ENCODE assay signal across 10 mouse cellular contexts in genomic region chr3:9403255-9404050, GRCm38 (mm10).
DNase-seq lines count a peak whose midpoint lies in the region; ATAC-seq lines count a peak whose summit lies in the region.
"Had no signal": no experiment of that assay in that cellular context is flagged by ENCODE, and none has a peak within 500 bp of the region (broad histone marks: within the 10 kb centered on the region; RNA-seq: fewer than 3 reads in every experiment).

No protein-coding gene starts in this region.

- H3K4me1 ChIP-seq in heart, embryonic 12.5 days (replicated peaks), result peaks cover 60% of the 10 kb centered on the region
- H3K4me1 ChIP-seq in embryonic facial prominence, embryonic 15.5 days, result peaks cover 43% of the 10 kb centered on the region

- no peak for DNase-seq in heart, postnatal 14 days
- DNase-seq in gastrocnemius, postnatal 4 days (ENCODE audit: low spot score in 2 of 2), result no peak
- no peak for DNase-seq in B cell, adult 2 months
- DNase-seq in thymus, postnatal 36 days, result no peak
- DNase-seq: cerebellum, adult 9-11 months had no signal

- H3K4me2 ChIP-seq in heart, embryonic 12.5 days, result peak overlapping the region; percentile 11; the same call in 1 of the 2 replicates
- 0 out of 2 replicates have a peak overlapping the region, but pooled peaks have one; percentile 8 for H3K4me2 ChIP-seq in embryonic facial prominence, embryonic 15.5 days (replicated peaks)
- H3K4me2 ChIP-seq: heart, embryonic 15.5 days had no signal

- H3K9ac ChIP-seq in heart, embryonic 12.5 days, result no peak overlapping the region
- no peak overlapping the region for H3K9ac ChIP-seq in embryonic facial prominence, embryonic 15.5 days
- H3K9ac ChIP-seq: heart, embryonic 15.5 days had no signal

- 63% methylated on average over 5 of the region's 5 CpGs for WGBS in heart, embryonic 12.5 days
- 39% methylated on average over 5 of the region's 5 CpGs for WGBS in embryonic facial prominence, embryonic 15.5 days

- no peaks in the 10 kb centered on the region for H3K36me3 ChIP-seq in heart, embryonic 12.5 days
- no peaks in the 10 kb centered on the region for H3K36me3 ChIP-seq in embryonic facial prominence, embryonic 15.5 days
- H3K36me3 ChIP-seq: heart, embryonic 15.5 days had no signal

- H3K27ac ChIP-seq in heart, embryonic 12.5 days (ENCODE audit: poor library complexity, severe bottlenecking), result 0 out of 2 replicates have a peak overlapping the region, but pooled peaks have one; percentile 7
- H3K27ac ChIP-seq in embryonic facial prominence, embryonic 15.5 days (replicated peaks), result peak overlapping the region; percentile 13; the same call in 1 of the 2 replicates
- H3K27ac ChIP-seq: heart, embryonic 15.5 days had no signal

- H3K27me3 ChIP-seq in heart, embryonic 12.5 days (replicated peaks), result no peaks in the 10 kb centered on the region
- H3K27me3 ChIP-seq in embryonic facial prominence, embryonic 15.5 days, result no peaks in the 10 kb centered on the region
- H3K27me3 ChIP-seq: heart, embryonic 15.5 days had no signal

- no peak for ATAC-seq in heart, embryonic 12.5 days (ENCODE audit: insufficient number of reproducible peaks, low FRiP score)
- peak; percentile 1 for ATAC-seq in CD4-positive, CD25-positive, alpha-beta regulatory T cell, adult 4 months
- no peak for ATAC-seq in embryonic facial prominence, embryonic 15.5 days (ENCODE audit: insufficient number of reproducible peaks, low FRiP score, low TSS enrichment, low read depth)
- peak; percentile 11 for ATAC-seq in megakaryocyte, adult 5-6 weeks (ENCODE audit: poor library complexity, severe bottlenecking)

- H3K4me3 ChIP-seq in heart, embryonic 12.5 days, result no peak overlapping the region
- no peak overlapping the region for H3K4me3 ChIP-seq in embryonic facial prominence, embryonic 15.5 days (replicated peaks)
- H3K4me3 ChIP-seq: heart, embryonic 15.5 days had no signal

- intact Hi-C loops in heart, postnatal 14 days (cut with DNase I), result loop anchor here (5.0 kb wide), 3 partner anchors 146 to 544 kb away; no protein-coding TSS in a partner anchor

- 0 out of 2 replicates have a peak, but pooled peaks cover 3% of the 10 kb centered on the region for H3K9me3 ChIP-seq in heart, embryonic 12.5 days (replicated peaks)
- no peaks in the 10 kb centered on the region for H3K9me3 ChIP-seq in embryonic facial prominence, embryonic 15.5 days (replicated peaks)
- H3K9me3 ChIP-seq: heart, embryonic 15.5 days had no signal

Comparison
In these comparisons a context has a peak if more than half of its experiments do, and no peak if none do; other contexts are left out.
1. ATAC-seq: peak in CD4-positive, CD25-positive, alpha-beta regulatory T cell, adult 4 months (single experiment) and megakaryocyte, adult 5-6 weeks (single experiment); none in heart, embryonic 12.5 days (single experiment) and embryonic facial prominence, embryonic 15.5 days (single experiment).